Mouse (Mus musculus): ENCODE measurements at regions not wholly inside any gene's neighbourhood (a gene's known extent, or its start where the extent isn't known, plus 50 kb on each side); places are given as distances from the start of the nearest gene placed in this dataset.

DNA sequence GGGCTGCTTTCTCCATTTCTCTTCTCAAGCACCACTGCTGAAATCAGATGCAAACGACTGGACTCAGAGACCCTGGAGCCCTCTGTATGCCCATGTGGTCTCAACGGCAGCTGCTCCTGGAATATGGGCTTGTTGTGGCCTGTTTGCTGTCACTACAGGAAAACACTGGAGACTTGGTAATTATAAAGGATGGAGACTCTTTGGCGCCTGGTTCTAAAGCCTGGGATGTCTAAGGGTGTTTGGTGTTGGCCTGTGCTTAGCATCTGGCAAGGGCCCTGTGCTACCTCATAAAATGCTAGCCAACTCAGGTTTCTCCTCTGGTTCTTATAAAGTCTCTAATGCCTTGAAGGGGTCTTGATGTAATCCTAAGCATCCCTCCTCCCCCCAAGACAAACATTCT lies 133.4 kb upstream of the Hs3st4 start:
- TF ChIP-seq CTCF (IDR thresholded peaks at IDR 0.05; ENCODE audit: low read depth) (no peak), EP300 (optimal IDR thresholded peaks at IDR 0.05) (no peak)

All from stomach, postnatal 0 days (tissue).